Mouse (Mus musculus): ENCODE measurements around the gene Ldah.
A peak's percentile ranks its signal among the peaks of the same experiment; 100 is the strongest.
"Not testable (repeated sequence)": the region's sequence is repeated elsewhere in the genome, so short reads cannot be mapped to it uniquely, and the experiment has no call there.

Ldah gene

DNA sequence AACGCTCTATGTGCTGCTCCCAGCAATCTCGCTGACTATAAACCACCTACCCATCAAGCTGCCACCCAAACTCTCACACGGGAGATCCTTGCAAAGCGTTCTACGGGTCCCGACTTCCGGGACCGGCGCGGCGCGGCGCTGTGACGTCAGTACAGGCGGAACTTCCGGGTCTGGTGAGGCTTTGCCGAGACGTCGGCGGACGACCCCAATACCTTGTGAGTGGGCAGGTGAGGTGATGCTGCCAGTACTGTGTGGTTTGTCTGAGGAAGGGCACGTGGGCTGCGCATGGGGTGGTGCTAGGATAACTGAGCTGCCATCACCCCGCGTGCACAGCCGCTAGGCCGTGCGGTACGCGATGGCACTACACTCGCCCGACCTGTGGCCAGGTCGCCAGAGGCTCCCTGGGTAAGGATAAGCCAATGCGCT is at the start of gene Ldah:
Gene Ldah (plus strand): TSS at position 130 of the 426 bp plus-strand sequence.
- peak; percentile 61 for DNase-seq (ENCODE audit: low read depth)

DNA sequence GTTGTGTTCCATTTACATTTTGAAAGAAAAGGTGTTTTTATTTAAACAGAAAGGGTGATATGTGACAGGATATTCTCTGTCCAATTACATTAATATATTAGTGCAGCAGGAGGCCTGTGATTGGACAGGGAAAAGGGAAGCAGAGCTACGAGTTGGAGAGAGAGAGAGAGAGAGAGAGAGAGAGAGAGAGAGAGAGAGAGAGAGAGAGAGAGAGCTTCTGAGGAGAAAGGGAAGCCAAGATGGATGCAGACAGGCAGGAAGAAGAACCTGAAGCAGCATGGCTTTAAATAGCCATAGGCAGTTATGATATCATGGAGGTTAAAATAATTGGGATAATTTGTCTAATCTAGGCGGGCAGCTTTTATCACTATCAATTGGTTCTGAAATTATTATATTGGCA is 40.2 kb upstream of the Ldah start:
- no peak for DNase-seq (ENCODE audit: low read depth)

DNA sequence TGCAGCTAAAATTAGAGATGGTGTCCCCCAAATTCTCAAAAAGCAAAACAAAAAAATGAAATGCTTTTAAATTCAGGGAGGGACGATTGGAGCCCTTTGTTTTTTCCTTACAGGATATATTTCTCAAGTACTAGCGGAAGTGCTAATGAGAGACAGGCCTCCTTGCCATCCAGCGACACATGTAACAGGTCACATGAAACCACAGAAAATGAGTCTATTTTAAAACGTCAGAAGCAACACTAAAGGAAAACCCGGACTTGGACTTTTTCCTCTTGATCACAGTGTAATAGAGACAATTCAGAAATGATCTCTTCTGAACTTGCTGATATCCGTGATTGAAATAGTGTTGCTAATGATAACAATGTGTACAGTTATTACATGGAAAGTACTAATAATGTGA is 27.0 kb upstream of the Ldah start:
- DNase-seq (ENCODE audit: low read depth): no peak

DNA sequence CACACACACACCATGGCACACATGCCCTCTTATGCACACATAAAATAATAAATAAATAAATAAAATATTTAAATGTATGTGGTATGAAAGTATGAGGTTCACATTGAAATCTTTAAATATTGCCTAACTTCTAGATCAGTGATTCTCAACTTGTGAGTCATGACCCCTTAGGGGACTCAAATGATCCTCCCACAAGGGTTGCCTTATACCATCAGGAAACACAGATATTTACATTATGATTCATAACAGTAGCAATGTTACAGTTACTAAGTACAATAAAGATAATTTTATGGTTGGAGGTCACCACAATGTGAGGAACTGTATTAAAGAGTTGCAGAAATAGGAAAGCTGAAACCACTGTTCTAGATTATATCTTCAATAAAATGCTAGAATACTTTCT is 26.2 kb upstream of the Ldah start:
- DNase-seq (ENCODE audit: low read depth): no peak

DNA sequence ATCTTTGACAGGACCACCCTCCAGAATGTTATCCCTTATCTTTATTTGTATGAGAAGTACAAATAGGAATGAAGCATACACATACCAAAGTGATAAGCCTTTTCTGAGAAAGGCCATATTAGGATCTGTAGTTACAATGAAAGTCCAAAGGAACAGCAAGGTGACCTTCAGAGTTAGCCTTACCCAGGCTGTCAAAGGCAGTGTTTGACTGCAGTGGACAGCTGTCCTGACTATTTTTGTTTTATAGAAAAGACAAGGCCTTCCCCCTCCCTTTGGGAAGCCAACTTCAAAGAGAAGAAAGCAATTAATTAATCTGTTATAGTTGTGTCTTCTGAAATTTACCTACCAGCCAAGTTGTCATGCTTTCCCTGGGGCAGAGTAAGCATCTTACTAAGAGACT is 23.4 kb upstream of the Ldah start:
- no peak for DNase-seq (ENCODE audit: low read depth)

DNA sequence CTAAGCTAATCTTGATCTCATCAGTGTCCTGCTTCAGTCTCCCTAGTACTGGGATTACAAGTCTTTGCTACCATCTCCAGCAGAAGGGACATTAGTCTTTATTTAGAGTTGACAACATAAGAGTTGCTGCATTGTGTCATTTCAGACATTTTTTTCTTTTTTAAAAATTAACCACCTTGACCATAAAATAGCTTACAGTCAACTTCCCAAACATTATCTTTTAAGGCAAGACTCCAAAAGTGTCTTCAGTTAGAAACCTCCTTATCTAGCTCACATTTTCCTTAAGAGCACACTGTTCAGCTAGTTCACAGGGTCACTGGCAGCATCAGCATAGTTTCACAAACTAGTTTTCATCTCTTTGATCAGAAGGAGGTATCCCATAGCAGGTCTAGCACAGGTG is 19.7 kb upstream of the Ldah start:
- DNase-seq (ENCODE audit: low read depth): no peak

DNA sequence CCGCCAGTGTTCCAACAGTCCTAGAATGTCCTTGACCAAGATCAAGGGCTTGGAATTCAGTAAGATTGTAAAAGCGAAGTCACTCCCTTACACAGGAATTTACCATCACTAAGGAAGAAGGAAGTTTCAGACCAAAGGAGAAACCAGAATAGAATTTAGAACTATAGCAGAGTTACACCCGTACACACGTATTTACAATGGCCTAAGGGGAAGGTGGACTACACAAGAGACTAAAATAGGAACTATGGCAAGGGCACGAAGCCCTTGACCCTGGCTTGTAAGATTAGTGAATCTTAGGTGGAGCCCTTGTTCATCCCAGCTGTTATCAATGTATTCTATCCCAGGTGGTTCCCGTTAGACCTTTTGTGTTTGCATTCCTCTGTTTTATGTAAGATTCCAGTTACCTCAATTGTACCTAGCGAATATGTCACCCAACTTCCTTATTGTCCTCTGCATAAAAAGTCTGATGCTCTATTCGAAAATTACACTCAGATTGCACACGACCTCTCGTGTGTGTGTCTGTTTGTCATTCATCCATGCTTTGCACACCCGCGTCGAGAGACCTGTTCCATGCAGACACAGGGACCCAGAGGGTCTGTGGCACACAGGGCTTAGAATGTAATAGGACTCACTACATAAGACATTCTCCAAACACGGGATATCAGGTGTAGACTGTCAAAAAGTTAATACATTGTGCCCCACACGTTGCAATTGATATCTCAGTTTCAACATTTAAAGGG is 18.9 kb upstream of the Ldah start:
- not testable (repeated sequence) for DNase-seq (ENCODE audit: low read depth)

DNA sequence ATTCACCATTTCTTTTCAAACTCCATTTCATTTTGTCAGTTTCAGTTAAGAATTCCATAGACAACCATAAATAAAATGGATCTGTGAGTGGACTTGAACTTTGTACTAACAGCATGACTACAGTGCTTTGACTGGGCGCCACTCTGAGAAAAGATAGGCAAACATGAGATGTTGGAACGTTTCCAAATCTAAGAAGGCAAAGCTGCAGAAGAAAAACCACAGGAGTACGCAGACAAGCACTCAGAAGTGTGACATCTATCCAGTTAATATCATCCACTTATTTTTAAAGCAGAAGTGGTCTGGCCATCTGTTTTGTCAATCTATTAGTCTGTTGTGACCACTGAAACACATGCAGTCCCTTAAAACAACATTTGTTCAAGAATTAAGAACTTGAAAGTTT is 18.2 kb upstream of the Ldah start:
- no peak for DNase-seq (ENCODE audit: low read depth)

DNA sequence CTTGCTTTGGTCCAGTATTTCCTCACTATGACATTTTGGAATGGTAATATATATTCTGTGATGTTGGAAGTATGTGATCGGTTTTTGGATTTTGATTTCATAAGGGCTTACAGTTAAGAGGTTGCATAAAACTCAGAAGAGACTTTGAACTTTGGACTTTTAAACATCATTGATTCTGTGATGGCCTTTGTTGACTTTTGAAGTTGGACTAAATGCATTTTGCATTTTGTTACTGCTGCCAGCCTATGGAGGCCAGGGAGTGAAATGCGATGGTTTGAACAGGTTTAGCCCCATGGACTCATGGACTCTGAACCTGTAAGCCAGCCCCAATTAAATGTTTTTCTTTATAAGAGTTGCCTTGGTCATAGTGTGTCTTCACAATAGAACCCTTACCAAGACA is 2.2 kb upstream of the Ldah start:
- DNase-seq (ENCODE audit: low read depth): no peak

DNA sequence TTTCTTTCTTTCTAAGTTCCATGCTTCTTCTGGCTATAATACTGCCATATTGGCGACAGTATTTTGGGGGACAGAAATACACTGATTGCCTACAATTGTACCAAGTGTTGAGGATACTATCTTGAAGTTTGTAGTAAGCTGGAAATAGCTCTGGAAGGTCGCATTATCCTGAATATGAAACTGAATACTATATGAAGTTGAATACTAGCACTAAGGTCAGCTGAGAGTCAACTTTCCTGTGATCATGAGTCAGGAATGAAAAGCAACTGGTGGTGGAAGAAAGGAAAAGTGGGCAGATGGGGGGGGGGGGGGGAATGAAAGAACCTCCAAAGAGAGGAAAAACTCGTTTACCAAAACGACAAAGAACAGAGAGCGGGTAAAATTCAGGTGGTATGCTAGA is 329 bp upstream of the Ldah start:
- DNase-seq (ENCODE audit: low read depth): no peak

DNA sequence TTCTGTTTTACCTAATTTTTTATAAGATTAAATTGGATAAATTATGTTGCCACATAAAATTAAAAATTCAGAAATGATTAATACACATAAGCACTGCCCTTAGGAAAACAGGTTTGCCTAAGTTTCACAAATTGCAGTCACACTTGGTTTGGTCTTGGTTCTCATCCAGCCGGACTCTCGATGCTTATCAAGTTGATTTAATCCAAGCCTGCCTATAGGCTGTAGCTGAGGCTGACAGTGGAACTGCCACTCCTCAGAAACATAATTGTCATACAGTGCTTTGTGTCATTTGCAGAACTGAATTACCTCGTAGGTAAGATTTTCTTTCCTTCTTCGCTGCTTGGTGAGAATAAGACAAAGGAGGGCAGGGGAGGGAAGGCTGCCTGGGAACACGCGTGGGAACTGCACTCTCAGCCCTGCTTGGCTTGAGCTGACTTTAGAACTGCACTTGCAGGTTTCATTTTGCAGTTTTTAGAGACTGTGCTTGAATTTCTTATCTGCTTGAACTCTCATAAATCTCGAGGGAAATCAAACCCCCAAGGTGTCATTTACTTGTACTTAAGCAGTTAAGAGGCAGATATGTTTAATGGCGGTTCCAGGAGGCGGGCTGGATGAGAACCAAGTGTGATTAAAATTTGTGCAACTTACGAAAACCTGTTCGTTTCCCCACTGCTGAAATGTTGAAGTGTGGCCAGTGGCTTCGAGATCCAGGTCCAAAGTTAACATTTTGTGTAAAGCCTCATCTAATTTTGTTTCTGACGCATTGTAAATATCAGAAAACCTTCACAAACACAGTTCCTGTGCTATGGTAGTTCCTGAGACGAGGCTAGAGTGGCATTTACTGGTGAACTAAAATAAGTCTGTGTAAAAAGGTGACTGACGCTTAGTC is 8.7 kb downstream of the Ldah start:
- no peak for DNase-seq (ENCODE audit: low read depth)

DNA sequence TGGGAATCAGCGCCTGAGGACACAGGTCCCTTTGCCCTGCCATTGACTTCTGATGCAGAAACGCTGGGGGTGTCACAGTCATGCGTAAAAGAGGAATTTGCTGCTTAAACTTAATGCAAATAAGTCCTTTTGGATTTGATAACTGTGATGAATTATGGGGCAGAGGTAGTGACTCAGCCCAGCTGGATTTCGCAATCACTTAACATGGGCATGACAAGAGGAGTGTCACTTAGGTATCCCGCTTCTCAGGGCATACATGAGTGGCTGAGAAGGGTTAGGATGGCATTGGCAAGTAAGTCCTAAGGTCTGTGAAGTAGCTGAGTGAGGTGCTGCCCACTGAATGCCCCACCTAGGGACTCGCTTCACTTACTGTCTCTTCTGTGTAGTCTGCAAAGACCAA is 15.1 kb downstream of the Ldah start:
- no peak for DNase-seq (ENCODE audit: low read depth)

DNA sequence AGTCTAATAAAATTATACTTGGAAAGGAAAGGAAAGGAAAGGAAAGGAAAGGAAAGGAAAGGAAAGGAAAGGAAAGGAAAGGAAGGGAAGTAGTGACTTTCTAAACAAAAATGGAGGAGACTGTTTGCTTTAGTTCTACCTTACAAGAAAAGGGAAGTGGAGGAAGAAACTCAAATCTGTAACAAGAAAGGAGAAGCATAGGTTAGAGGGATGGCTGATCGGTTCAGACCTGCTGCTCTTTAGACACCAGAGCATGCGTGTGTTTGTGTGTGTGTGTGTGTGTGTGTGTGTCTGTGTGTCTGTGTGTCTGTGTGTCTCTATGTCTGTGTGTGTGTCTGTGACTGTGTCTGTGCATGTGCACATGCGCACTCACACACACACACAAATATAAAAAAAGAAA is 23.2 kb downstream of the Ldah start:
- DNase-seq (ENCODE audit: low read depth): no peak

DNA sequence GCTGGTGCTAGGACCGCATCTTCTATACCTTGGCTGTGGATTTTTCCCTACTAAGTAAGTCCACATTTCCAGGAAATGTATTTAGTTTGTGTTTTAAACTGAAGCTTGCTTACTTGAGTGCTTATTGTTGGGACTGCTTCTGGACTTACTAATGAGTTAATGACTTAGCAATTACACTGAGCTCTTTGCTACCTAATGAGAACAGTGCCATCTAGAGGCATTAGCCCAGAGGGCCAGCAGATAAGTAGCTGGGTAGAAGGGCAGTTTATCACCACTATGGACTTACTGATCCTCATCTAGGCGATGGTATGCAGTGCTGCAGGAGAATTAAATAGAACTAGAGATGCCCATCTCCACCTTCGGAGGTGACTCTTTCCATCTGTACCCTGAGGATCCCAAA is 24.8 kb downstream of the Ldah start:
- no peak for DNase-seq (ENCODE audit: low read depth)

DNA sequence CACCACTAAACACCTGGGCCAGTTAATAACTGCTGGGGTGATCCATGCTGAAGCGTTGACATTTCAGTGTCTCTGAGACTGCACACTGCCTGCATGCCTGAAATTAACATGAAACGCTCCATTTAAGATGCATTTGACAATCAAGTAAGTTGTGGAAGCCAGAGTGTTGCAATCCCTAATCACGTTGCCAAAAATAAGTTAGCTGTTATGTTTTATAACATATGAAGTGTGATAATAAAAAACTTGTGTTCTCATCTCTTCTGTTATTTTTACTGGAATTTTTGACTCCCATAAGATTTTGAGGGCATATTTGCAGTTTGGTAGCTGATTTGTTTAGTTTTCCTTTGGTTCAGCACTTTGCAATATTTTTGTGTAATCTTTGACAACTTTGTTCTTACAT is 34.3 kb downstream of the Ldah start:
- DNase-seq (ENCODE audit: low read depth): no peak

DNA sequence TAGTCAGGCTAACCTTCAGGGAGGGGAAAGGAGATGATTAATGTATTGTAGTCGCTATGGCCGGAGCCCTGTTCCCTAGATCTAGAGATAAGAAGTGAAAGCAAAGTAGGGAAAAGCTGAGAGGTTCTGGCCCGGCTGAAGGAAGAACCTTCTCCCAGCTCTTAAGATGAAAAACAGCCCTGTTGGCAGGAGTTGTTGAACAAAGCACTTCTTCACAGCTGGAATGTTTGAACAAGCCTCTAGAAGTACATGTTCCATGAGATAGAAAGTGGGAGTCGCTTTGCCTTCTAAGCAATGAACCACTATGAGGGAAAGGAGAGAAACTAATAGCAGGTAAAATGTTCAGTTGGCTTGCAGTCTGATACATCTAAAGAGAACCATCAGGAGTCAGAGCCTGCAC is 36.8 kb downstream of the Ldah start:
- DNase-seq (ENCODE audit: low read depth): no peak

DNA sequence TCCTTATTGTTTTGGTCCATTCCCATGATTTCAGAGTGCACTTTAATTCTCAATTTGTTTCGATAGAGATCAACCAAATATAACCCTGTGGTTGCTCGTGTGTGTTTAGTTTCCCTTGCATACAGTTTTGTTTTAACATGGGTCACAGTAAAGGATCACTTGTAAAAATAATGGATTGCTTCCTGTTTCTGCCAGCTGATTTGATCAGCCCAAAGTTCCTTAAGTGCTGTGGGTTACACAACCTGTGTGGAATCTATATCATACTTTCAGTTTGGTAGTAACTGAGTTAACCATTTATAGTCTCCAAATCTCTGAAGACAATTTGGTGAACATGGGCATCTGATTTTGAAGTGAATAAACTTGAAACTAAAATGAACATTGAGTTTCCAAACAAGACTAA is 52.4 kb downstream of the Ldah start:
- DNase-seq (ENCODE audit: low read depth): no peak

DNA sequence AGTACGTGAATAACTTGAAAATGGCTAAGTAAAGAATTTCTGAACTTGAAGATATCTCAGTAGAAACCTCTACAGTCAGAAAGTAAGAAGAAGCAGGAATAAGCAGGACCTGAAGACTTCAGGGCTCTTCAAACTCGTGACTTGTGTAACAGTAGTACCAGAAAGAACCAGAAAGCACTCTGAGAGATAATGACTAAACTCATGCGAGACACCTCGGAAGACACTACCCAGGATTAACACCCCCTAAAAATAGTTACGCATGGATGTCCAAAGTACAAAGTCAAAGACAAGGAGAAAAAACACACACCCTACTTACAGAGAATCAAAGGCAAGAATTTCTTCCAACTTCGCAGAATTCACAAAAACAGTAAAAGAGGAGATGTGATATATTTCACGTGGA is 58.4 kb downstream of the Ldah start:
- no peak for DNase-seq (ENCODE audit: low read depth)

DNA sequence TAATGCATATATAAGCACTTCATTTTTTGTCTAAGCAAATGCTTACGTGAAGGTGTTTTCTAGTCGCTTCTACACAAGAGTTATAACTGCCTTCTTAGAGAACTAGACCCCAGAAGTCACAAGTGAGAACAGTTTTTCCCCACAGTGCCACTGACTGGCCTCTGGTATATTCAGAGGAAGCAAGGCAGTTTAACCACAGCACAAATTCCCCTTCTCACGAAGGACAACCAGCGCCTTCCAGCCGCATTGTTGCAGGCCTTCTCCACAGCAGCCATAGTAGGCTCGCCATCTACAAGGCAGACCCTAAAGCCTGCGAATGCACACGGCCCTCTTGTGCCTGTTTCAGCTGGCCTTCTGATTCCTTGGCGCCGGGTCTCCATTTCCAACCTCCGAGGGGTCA is 61.7 kb downstream of the Ldah start:
- DNase-seq (ENCODE audit: low read depth): no peak

DNA sequence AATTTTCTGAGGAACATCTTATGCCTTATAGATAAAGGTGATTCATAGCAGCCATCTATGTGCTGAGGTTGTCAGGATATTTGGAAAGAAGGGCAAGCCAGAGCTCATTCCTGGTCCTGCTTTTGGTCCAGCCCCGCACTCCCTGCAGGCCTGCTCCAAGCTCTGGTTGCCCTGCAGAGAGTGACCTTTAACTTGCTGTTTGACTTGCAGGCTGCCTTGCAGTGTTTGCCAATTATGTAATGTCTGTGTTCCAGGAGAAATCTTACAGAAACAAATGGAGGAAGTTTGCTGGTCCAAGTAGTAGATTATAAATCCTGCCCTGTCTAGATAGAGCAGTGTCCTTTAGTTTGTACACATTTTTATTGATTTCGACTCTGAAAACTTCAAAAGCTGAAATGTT is 63.5 kb downstream of the Ldah start:
- DNase-seq (ENCODE audit: low read depth): no peak

DNA sequence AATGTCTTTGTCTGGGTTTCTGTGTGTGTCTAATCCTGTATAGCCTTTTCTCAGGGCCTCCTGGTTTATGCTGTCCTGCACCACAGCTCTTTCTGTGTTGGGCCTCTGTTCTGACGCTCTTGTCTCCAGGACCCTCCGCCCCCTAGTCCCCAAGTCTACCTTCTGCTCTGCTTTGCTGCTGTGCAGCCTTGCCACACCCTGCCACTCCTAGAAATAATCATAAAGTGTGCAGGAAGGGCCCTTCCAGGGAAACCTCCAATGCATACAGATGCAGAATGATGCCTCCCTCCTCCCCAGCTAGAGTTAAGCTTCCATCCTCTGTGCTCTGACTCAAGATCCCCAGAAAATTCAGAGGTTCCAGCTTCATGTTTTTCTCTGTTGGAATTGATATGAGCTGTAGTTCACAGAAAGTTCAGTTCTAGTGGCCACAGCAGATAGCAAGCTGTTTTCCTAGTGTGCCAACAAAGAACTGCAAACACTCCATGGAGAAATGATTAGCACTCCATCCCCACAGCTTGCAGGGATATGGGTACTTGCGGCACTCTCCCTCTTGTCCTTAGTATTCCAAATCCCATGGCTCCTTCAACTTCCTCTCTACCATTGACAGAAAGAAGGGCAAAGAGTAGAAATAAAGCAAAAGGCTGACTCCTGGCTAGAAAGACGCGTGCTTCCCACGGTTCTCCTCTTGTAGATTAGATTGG is 65.7 kb downstream of the Ldah start:
- no peak for DNase-seq (ENCODE audit: low read depth)

DNA sequence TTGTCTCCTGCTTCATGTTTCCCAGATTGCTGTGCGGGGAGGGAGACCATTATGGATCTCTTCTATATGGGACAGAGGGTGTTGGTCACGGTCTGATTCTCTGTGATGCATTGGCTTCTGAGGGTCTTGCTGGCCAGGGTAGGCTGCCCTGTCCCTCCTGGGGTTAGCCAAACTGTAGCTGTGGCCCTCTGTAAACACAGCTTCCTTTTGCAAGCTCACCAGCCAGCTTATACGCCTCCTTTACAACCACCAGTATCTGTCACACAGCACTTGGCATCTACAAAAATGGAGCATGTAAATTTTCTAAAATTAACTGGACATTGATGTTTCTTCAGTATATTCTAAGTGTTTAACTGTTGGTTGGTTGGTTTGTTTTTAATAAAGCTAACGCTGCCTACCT is 67.5 kb downstream of the Ldah start:
- no peak for DNase-seq (ENCODE audit: low read depth)

Measured in fibroblast of lung, adult 2 months (primary cell).